Mouse (Mus musculus): ENCODE data around the gene Calr4.

Calr4 gene

GRCm38 (mm10) chr4:109234185-109234584 is at the start of gene Calr4:
Calr4 (plus strand) TSS chr4:109234485.
- DNase-seq (ENCODE audit: low spot score) = no peak

DNA sequence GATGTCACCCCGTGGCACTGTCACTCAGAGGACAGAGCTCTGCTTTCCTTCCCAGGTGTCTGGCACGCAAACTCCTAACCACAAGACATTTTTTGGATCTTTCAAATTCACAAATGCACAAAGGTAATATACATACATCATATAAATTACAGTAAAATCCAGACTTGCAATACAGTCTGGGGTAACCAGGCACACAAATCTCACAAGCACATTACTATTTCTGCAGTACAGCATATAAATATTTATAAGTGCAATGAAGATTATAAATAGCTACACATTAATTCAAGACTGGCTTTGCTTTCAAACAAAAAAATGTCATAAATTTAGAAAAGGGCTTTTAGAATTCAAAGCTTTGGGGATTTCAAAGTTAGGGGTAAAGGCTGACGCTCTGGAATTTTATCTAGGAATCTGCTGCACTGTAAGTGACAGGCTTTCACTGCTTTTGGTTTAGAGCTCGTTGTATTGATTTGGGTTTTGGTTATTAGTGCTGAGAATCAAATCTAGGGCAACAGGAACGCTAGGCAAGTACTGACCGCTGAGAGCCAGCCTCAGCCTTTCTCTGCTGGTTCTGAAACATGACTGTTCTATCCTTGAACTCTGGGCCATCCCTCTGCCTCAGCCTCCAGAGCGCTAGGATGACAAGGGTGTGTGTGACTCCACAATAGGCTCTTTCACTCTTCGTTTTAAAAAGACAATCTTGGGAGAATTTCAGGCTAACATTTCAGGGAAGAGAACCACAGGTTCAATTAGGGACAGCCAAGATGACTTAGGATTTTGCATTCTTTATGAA is 48.5 kb upstream of the Calr4 start:
- DNase-seq (ENCODE audit: low spot score) = no peak

DNA sequence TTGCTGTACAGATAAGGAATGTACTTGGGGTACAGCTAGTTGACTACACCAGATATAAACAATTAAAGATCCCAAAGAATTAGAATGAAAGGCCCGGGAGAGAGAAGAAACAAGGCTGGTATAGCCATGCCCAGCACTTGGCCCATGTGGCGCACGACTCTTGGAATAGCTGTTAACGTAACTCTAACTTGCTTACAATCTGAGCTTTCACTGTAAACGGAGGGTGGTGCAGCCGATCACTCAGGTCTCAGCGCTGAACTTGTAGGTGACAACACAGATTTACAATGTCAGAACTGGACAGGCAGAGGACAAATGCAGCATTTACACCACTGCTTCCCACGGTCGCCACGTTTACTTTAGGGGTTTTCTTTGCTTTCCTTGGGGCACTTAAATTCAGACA is 42.7 kb upstream of the Calr4 start:
- no peak for DNase-seq (ENCODE audit: low spot score)

DNA sequence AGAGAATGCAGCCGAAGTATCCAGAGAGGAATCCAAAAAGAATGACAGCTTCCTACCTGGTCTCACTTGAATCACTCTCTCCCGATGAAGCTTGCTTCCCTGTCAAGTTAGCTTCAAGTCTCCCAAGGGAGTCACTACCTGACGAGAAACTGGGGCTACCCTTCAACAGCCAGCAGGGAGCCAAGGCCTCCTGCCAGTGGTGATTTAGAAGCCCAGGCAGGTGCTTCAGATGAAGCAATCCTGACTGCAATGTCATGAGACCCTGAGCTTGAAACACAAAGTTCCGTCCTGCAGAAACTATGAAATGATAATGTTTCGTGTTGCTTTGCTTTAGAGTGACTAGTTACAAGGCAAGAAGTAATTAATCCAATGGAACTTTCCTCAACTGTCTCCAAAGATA is 40.4 kb upstream of the Calr4 start:
- DNase-seq (ENCODE audit: low spot score) = no peak

DNA sequence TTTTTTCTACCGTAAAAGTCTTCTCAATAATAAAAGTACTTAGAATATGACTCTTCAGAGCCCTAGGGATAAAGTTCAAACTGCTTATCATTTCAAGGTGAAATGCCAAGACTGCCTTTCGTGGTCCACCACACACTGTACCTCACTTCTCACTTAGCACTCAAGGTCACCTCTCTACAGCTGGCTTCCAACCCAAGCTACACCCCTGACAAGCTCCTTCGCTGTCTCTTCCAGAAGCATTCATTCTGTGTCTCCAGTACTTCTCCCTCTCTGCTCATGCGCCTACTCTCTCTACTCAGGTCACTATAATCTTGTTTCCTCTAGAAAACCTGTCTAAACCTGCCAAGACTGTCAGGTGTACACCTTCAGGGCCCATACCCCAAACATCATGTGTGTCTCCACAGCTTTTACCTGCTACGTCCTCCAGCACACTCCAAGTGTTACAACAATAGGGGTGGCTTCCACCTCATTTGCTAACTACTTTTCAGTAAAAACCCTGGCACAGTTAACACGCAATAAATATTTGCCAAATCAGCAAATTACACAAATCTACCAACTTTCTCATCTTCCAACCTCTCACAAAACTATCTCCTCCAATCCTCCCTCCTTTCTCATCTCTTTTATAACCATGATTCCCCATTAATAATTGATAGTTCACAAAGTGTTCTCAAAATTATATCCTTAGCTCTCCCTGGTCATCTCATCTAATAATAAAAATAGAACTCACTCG is 38.2 kb upstream of the Calr4 start:
- DNase-seq (ENCODE audit: low spot score) = no peak

GRCm38 (mm10) chr4:109199069-109199468 is 35.2 kb upstream of the Calr4 start:
- peak; percentile 16 for DNase-seq (ENCODE audit: low spot score)

GRCm38 (mm10) chr4:109201582-109202424 is 32.5 kb upstream of the Calr4 start, which contains the start of gene Osbpl9:
Osbpl9 (minus strand) TSS chr4:109202272.
- DNase-seq (ENCODE audit: low spot score) = peak; percentile 98

DNA sequence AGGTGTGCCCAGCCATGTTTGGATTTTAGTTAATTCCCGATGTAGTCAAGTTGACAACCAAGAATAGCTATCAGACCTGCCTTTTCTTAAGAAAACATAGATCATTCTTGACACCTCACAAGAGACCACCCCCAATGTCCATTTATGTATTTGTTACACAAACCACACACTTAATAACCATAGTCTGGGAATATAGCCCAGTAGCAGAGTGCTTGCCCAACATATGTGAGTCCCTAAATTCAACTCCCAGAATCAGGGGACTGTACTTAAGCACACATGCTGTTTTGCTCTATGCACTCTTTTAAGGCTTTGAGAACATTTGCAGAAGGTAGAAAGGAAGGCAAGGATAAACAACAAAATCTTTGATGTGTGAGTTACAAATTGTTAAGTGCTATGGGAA is 30.4 kb upstream of the Calr4 start:
- DNase-seq (ENCODE audit: low spot score) = no peak

DNA sequence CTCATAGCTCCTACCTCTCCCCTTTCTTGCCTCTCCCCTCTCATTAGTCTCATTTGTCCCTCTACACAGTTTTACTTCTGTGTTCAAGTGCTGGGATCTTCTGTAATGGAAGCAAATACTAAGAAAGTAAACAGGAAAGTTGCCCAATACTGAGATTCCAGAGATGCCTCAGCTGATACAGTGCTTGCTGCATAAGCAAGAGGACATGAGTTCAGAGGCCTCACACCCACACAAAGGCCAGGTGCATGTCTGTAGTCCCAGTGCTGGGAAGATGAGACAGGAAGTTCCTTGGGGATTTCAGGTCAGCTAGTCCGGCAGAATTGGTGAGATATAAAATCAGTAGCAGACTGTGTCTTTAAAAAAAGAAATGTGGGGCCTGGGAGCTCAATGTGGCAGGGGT is 29.9 kb upstream of the Calr4 start:
- no peak for DNase-seq (ENCODE audit: low spot score)

GRCm38 (mm10) chr4:109207524-109207923 is 26.8 kb upstream of the Calr4 start:
- no peak for DNase-seq (ENCODE audit: low spot score)

- no peak for DNase-seq (ENCODE audit: low spot score)
These were observed 24.0 kb upstream of the Calr4 start for GRCm38 (mm10) chr4:109210253-109210652.

DNA sequence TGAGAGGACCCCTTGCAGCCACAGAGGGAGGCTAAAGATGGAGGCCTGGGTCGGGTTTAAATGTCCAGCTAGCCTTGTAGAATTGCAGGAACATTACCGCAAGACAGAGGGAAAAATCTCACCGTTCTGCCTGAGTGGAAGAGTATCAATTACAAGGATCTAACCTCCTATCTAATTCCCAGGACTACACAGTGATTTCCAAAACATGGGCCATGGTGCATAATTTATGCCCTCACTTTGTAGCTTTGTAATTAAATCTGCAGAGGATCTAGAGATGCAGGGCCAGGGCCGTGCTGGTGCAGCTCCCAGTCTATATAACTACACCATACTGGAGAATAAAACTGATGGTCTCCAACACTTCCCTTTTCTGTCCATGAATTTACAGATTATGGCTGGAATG is 23.4 kb upstream of the Calr4 start:
- DNase-seq (ENCODE audit: low spot score) = no peak

GRCm38 (mm10) chr4:109213986-109214385 is 20.3 kb upstream of the Calr4 start:
- no peak for DNase-seq (ENCODE audit: low spot score)

- DNase-seq (ENCODE audit: low spot score) = no peak
These were observed 16.3 kb upstream of the Calr4 start for GRCm38 (mm10) chr4:109218008-109218407.

DNA sequence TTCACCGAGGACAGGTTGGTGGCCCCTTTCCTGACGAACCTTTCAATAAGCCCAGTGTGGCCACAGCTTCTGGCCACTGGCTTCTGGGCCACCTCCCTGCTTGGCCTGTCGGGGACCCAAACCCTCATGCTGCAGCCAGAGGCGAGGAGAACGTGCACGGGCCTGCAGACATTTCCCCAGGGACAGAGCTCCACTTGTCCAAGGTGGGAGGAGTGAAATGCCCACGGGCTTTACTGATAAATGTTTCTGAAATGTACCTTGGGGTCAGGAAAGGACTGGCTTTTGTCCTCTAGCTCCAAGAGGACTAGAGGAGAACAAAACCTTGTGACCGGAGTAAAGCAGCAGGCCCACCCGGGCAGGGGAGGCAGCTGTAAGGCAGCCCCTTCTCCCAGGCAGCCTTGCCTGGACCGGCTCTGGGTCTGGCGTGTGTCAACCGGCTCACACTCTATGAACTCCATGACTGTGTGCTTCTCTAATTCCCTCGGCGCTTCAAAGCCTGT is 13.8 kb upstream of the Calr4 start:
- DNase-seq (ENCODE audit: low spot score) = no peak

DNA sequence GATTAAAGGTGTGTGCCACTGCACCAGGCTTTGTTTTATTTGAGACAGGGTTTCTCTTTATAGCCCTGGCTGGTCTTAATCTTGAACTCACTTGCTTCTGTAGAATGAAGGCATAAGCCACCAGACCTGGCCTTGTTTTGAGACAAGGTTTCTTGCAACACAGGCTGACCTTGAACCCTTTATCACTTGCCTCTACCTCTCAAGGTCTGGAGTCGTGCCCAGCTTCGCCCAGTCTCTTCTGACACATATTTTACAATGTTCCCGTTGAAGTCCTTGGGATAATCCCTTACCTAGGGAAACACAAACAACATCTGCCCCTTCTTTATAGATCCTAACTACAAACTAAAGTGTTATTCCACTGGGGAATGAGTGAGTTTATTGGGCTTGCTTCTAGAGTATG is 12.3 kb upstream of the Calr4 start:
- no peak for DNase-seq (ENCODE audit: low spot score)

DNA sequence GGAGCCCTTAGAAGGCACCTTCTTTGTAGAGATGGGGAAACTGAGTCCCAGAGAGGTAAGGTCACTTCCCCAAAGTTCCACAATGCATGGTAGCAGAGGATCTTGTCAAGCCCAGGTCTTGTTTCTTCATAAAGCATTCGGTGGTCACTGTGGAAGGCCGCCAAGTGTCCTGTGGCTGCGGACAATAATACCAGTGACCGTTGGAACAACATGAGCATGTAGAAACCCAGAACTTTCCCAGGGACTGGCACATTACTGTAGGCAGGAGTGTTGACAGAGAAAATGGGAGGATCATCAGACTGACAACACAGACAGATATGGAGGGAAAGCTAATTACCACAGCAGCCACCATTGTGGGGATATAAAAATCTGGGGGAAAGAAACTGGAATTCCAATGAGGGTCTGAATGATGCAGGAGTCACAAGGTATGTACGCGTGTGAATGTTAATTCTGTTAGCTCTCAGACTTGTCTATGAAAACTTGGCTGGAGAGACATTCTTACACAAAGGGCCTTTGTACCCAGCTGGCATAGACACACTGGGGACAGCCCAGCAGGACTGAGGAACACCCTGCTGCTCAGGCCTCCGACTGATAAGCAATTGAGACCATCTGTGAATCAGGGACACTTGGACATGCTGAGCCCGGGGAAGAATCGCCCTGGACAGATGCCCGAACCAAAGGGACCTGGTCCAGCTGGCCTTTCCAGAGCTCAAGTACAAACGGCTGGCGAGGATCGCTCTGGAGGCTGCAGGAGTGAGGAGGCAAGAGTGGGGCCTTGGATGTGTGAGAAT is 9.3 kb upstream of the Calr4 start:
- DNase-seq (ENCODE audit: low spot score) = peak; percentile 86

DNA sequence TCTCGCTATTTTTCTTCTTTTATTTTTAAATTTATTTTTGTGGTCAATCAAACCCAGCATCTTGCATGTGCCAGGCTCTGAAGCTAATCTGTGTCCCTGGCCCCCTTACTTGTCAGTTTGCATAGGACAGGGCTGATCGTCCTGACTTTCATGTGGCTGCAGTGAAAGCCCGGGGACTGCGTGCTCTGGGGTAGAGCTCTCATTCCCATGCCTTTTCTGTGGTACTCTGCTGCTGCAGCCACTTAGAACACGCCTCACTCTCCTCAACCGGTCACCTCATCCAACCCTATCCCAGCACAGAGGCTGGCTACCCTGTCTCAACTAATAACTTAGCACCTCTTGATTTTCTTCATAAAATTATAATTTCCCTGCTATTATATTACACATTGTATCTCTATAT is 8.7 kb upstream of the Calr4 start:
- DNase-seq (ENCODE audit: low spot score) = no peak

- no peak for DNase-seq (ENCODE audit: low spot score)
These were observed 8.2 kb upstream of the Calr4 start for GRCm38 (mm10) chr4:109226071-109226470.

GRCm38 (mm10) chr4:109229766-109230279 is 4.5 kb upstream of the Calr4 start:
- no peak for DNase-seq (ENCODE audit: low spot score)

- no peak for DNase-seq (ENCODE audit: low spot score)
These were observed 593 bp downstream of the Calr4 start for GRCm38 (mm10) chr4:109234806-109235350.

Data from layer of hippocampus, adult 11-12 months (tissue).